Mouse (Mus musculus) heart, adult 10 weeks (tissue): ENCODE data around the gene Abca17. TPM values are rescaled to one million over a fixed set of nuclear protein-coding genes. Genes with fewer than 3 reads are reported as not detected.

ENCODE experiments used
- polyA plus RNA-seq: library from polyadenylated mRNA; stranded (reverse); fragments of 350-450 nt; fragmentation: Illumina TruSeq; extraction: RNeasy Lipid Tissue Mini Kit (QIAGEN cat#74804); gene quantifications from one replicate; pipeline ENCODE4 v1.2.3, GENCODE M21; 2014; ENCODE audit warnings: low read depth, low replicate concordance

The Abca17 gene
- polyA plus RNA-seq, result not detected

GRCm38 (mm10) chr17:24350926-24351759, at the start of gene Abca17:
Abca17 (minus strand) TSS chr17:24351068.

GRCm38 (mm10) chr17:24351760-24352357, 991 bp upstream of the Abca17 start, which contains the start of gene Abca3:
Abca3 (plus strand) TSS chr17:24351950.

GRCm38 (mm10) chr17:24251320-24252069, 99.4 kb downstream of the Abca17 start, which contains the start of gene Ccnf:
Ccnf (minus strand) TSS chr17:24251484.

GRCm38 (mm10) chr17:24220435-24221411, 130.1 kb downstream of the Abca17 start, which contains the start of gene Tedc2:
Tedc2 (minus strand) TSS chr17:24220851.

Other genes with a start within 250 kb of the Abca17 start
- gene Pdpk1, start 200.1 kb downstream of the Abca17 start, polyA plus RNA-seq, result 21.0 TPM
- gene Amdhd2, start 187.3 kb downstream of the Abca17 start, polyA plus RNA-seq, result 14.9 TPM
- 283 TPM for gene Atp6v0c, start 181.4 kb downstream of the Abca17 start, polyA plus RNA-seq
- gene Tbc1d24, start 145.5 kb downstream of the Abca17 start, polyA plus RNA-seq, result 10.7 TPM
- gene Ntn3, start 141.5 kb downstream of the Abca17 start, polyA plus RNA-seq, result 1.2 TPM
- 2.4 TPM for gene Tedc2, start 130.2 kb downstream of the Abca17 start, polyA plus RNA-seq
- 0.45 TPM for gene Ccnf, start 99.6 kb downstream of the Abca17 start, polyA plus RNA-seq
- gene Abca3, start 882 bp upstream of the Abca17 start, polyA plus RNA-seq, result 11.2 TPM
- gene Rnps1, start 63.5 kb upstream of the Abca17 start, polyA plus RNA-seq, result 82.4 TPM
- 445 TPM for gene Eci1, start 75.6 kb upstream of the Abca17 start, polyA plus RNA-seq
- 3.4 TPM for gene Dnase1l2, start 92.0 kb upstream of the Abca17 start, polyA plus RNA-seq
- 21.5 TPM for gene E4f1, start 119.2 kb upstream of the Abca17 start, polyA plus RNA-seq
- 36.4 TPM for gene Pgp, start 119.3 kb upstream of the Abca17 start, polyA plus RNA-seq
- not detected for gene Bricd5, start 122.8 kb upstream of the Abca17 start, polyA plus RNA-seq
- 11.6 TPM for gene Mlst8, start 128.0 kb upstream of the Abca17 start, polyA plus RNA-seq
- gene Caskin1, start 137.5 kb upstream of the Abca17 start, polyA plus RNA-seq, result 0.47 TPM
- gene Traf7, start 176.9 kb upstream of the Abca17 start, polyA plus RNA-seq, result 63.9 TPM
- not detected for gene Rab26, start 183.1 kb upstream of the Abca17 start, polyA plus RNA-seq
- 35.8 TPM for gene Pkd1, start 198.8 kb upstream of the Abca17 start, polyA plus RNA-seq